Mouse (Mus musculus) thymus, adult 2 months (tissue): ENCODE measurements around the gene Pmp22.

ENCODE experiments used
- CTCF ChIP-seq: fragments of 200-500 bp; IDR thresholded peaks from 2 replicates; pipeline ENCODE4 v1.5.1; 2012; ENCODE audit warnings: mild to moderate bottlenecking, control low read depth, low read length, moderate library complexity, borderline replicate concordance; ENCODE audit not compliant: control insufficient read depth, poor library complexity, insufficient read depth; ENCODE audit errors: extremely low read depth
- POLR2A ChIP-seq: fragments of 200-500 bp; IDR thresholded peaks from 2 replicates; pipeline ENCODE4 v1.6.1; 2012; ENCODE audit warnings: mild to moderate bottlenecking, low read length, control low read depth, moderate library complexity; ENCODE audit not compliant: control insufficient read depth, poor library complexity, insufficient read depth; ENCODE audit errors: extremely low read depth

DNA sequence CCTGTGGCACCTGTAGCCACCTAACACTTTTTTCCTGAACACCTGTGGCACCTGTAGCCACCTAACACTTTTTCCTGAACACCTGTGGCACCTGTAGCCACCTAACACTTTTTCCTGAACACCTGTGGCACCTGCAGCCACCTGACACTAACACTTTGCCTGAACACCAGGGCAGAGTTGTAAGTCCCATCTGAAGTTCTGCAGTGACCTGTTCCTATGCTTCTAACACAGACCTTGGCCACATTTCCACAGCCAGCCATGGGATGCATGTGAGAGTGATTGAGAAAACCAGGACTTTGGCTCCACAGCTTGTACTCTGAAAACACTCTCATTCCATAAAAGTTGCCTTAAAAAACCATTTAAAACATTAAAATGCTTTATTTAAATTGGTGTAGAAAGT, 32.1 kb downstream of the Pmp22 start:
- TF ChIP-seq POLR2A: no peak
- TF ChIP-seq CTCF: no peak
